Mouse (Mus musculus) neural tube, embryonic 15.5 days (tissue): ENCODE measurements around the gene Larp7. TPM values are rescaled to one million over a fixed set of nuclear protein-coding genes. Genes with fewer than 3 reads are reported as not detected.

Experiments used
- ATAC-seq: fragments of 200-750 bp; cut with Nextera tagmentation; 2 replicates; pipeline ENCODE4 v1.8.0; 2017; ENCODE audit warnings: mild to moderate bottlenecking, moderate TSS enrichment, moderate library complexity; ENCODE audit not compliant: low FRiP score
- H3K27ac ChIP-seq: fragments of 300-500 bp; sonication (generic); replicated peaks from 2 replicates; pipeline ENCODE4 v1.5.1; 2015; ENCODE audit warnings: mild to moderate bottlenecking, inconsistent platforms
- H3K27me3 ChIP-seq: fragments of 300-500 bp; sonication (generic); replicated peaks from 2 replicates; pipeline ENCODE4 v1.6.1; 2015; ENCODE audit warnings: inconsistent platforms
- H3K36me3 ChIP-seq: fragments of 300-500 bp; sonication (generic); 2 replicates; pipeline ENCODE4 v1.6.1; 2015; ENCODE audit warnings: inconsistent platforms
- H3K4me1 ChIP-seq: fragments of 300-500 bp; sonication (generic); 2 replicates; pipeline ENCODE4 v1.6.1; 2015; ENCODE audit warnings: inconsistent platforms
- H3K4me2 ChIP-seq: fragments of 300-500 bp; sonication (generic); 2 replicates; pipeline ENCODE4 v1.6.1; 2015; ENCODE audit warnings: inconsistent platforms, mild to moderate bottlenecking, moderate library complexity
- H3K4me3 ChIP-seq: fragments of 300-500 bp; sonication (generic); replicated peaks from 2 replicates; pipeline ENCODE4 v1.5.1; 2015; ENCODE audit warnings: mild to moderate bottlenecking, inconsistent platforms
- H3K9ac ChIP-seq: fragments of 300-500 bp; sonication (generic); replicated peaks from 2 replicates; pipeline ENCODE4 v1.6.1; 2015; ENCODE audit warnings: mild to moderate bottlenecking, inconsistent platforms
- H3K9me3 ChIP-seq: fragments of 300-500 bp; sonication (generic); replicated peaks from 2 replicates; pipeline ENCODE4 v1.6.1; 2016; ENCODE audit warnings: inconsistent platforms
- WGBS: fragments of 180-500 bp; shearing (Covaris S2); methylation state at CpG from one replicate; pipeline ENCODE4 v1.1.7; 2015; ENCODE audit warnings: mixed read lengths; 5-methylcytosine and 5-hydroxymethylcytosine counted together
- polyA plus RNA-seq: library from polyadenylated mRNA; unstranded; fragments of >200 nt; fragmentation: Nextera tagmentation; extraction: Ambion mirVana; gene quantifications from 2 replicates; pipeline ENCODE4 v1.2.1, GENCODE M21; 2015

Larp7 gene
- polyA plus RNA-seq, 1 experiment from 2014 or later: 26.9 TPM

DNA sequence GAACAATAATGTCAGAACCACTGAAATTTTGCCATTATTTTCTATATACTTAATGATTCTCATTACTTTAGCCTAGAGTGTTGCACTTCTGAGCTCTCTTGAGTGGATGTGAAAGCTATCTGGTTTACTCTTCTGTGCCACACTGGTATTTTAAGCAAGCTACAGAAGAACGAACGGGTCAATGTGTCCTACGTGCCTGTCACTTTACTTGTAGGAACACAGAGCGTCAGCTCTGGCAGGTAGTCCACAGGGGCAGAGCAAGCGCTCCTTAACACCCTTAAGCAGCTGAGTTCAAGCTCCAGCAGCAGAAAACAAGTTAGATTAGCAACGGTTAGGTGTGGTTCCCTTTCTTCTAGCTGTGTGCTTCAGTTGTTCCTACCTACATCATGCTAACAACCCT is 14.0 kb downstream of the Larp7 start:
- H3K4me3 ChIP-seq: no peak overlapping the region
- no peaks in the 10 kb centered on the region for H3K4me1 ChIP-seq
- H3K9ac ChIP-seq: no peak overlapping the region
- H3K27ac ChIP-seq: no peak overlapping the region
- no peaks in the 10 kb centered on the region for H3K9me3 ChIP-seq
- ATAC-seq: no peak
- WGBS: 89% methylated on average over 6 of the region's 6 CpGs
- H3K36me3 ChIP-seq: peaks cover 7% of the 10 kb centered on the region
- no peaks in the 10 kb centered on the region for H3K27me3 ChIP-seq
- H3K4me2 ChIP-seq: no peak overlapping the region

DNA sequence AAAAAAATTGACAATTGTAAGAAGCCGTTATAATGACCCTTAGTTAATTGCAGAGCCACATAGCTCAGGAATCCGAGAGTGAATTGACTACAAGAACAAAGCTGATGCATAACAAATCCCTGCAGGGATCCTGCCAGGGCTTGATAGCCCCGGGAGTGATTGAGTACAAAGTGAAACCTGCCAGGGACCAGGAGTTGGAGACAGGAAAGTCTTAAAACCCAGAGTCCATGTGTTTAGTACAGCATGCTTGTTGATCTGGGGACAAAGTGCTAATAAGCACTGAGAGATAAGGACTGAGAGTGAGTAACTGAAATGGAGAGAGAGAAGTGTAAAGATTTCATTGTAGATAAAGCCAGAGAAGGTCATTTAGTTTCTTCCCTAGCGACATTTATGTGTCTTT is 22.9 kb downstream of the Larp7 start:
- H3K9ac ChIP-seq: no peak overlapping the region
- no peaks in the 10 kb centered on the region for H3K36me3 ChIP-seq
- no peaks in the 10 kb centered on the region for H3K4me1 ChIP-seq
- H3K27me3 ChIP-seq: no peaks in the 10 kb centered on the region
- H3K4me2 ChIP-seq: no peak overlapping the region
- H3K4me3 ChIP-seq: no peak overlapping the region
- 6% methylated on average over 4 of the region's 4 CpGs for WGBS
- no peak overlapping the region for H3K27ac ChIP-seq
- no peaks in the 10 kb centered on the region for H3K9me3 ChIP-seq
- no peak for ATAC-seq

DNA sequence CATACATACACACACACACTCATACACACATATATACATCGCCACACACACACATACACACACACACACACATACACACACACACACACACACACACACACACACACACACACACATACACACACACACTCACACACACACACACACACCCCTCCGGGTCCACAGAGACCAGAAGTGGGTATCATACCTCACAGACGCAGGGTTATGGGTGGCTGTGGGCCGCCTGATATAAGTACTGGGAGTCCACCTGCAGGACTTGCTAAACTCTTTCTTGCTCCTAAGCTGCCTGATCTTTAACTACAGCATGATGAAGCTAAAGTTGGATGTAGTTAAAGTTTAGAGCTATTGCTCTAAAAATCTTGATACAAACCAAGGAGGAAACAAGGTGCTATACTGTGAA is 23.3 kb downstream of the Larp7 start:
- Histone ChIP-seq H3K4me1 (no peaks in the 10 kb centered on the region), H3K9me3 (no peaks in the 10 kb centered on the region), H3K4me3 (no peak overlapping the region), H3K9ac (no peak overlapping the region), H3K4me2 (no peak overlapping the region), H3K27ac (no peak overlapping the region), H3K27me3 (no peaks in the 10 kb centered on the region), H3K36me3 (no peaks in the 10 kb centered on the region)
- WGBS: 79% methylated on average over 4 of the region's 4 CpGs
- ATAC-seq: no peak

DNA sequence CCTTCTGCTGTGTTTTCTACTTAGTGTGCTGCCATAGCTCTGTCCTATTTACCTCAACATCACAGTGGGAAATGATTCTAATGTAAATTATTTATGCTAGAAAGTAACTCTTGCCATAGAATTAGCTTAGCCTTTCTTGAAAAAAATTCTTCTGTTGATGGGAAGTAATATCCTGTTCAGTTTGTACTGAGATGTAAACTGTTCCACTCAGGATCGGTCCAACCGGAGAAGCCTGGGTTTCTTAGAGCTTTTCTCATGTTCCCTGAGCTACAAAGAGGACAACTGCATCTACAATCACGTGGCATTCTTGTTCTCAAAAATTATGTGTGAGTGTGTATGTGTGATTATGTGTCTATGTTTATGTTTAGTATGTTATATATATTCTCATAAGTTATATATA is 23.9 kb downstream of the Larp7 start:
- Histone ChIP-seq H3K9ac (no peak overlapping the region), H3K4me3 (no peak overlapping the region), H3K9me3 (no peaks in the 10 kb centered on the region), H3K27ac (no peak overlapping the region), H3K4me2 (no peak overlapping the region), H3K27me3 (no peaks in the 10 kb centered on the region), H3K4me1 (no peaks in the 10 kb centered on the region), H3K36me3 (no peaks in the 10 kb centered on the region)
- 86% methylated on average over 3 of the region's 3 CpGs for WGBS
- ATAC-seq: no peak

DNA sequence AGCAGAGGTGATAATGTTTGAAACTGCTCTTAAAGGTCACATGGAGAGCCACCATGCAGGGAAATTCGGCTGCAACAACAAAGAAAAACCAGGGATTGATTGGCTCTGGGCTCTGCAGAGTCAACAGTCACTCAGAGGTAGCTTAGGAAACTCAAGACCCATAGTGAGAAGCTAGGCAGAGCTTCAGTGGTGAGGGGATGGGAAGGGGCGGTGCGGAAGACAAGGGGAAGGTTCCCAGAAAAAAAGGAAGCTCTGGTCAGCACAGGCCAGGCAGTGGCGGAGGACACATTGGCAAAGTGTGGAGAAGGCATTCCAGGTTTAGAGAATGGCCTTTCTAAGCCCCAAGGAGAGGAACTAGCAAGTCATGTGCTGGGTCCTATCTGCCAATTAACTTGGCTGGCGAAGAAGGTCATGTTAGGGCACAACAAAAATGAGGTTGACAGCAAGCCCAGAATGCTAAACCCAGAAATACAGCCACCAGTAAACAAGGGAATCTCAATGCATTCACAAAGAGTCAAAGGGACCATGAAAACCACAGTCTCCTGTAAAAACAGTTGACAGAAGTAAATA is 25.6 kb downstream of the Larp7 start:
- Histone ChIP-seq H3K9me3 (no peaks in the 10 kb centered on the region), H3K4me1 (no peaks in the 10 kb centered on the region), H3K4me3 (no peak overlapping the region), H3K4me2 (no peak overlapping the region), H3K36me3 (no peaks in the 10 kb centered on the region), H3K9ac (no peak overlapping the region), H3K27ac (no peak overlapping the region), H3K27me3 (no peaks in the 10 kb centered on the region)
- 73% methylated on average over 5 of the region's 5 CpGs for WGBS
- ATAC-seq: no peak

DNA sequence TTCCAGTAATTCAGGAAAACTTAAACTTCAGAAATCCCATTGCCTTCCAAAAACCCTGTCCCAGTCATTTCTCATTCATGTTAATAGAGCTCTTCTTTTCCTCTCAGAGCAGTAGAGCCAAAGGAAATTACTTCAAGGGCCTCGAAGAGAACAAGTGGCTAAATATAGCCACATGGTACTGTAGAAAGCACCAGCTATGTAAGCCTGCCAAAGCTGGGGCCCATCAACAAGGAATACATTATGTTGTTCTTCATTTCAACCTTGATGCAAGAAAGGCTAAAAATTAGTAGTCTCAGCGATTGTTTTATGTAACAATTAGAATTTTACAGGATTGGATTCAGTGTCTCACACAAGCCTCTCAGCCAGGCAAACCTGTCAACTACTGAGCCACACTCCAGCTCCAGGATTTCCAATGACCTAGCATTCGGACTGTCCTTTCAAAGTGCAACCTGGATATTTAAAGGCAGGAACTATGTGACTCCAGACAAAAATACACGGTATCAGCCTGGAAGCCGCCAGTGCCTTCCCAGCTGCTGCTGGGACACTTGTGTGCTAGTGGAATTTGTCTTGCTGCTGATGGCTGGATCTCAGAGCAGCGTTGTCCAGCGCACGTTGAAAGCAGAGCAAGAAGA is 27.8 kb downstream of the Larp7 start:
- H3K4me2 ChIP-seq: no peak overlapping the region
- H3K4me3 ChIP-seq: no peak overlapping the region
- no peaks in the 10 kb centered on the region for H3K27me3 ChIP-seq
- H3K4me1 ChIP-seq: no peaks in the 10 kb centered on the region
- WGBS: 78% methylated on average over 8 of the region's 8 CpGs
- ATAC-seq: no peak
- H3K9me3 ChIP-seq: no peaks in the 10 kb centered on the region
- H3K9ac ChIP-seq: no peak overlapping the region
- H3K27ac ChIP-seq: no peak overlapping the region
- no peaks in the 10 kb centered on the region for H3K36me3 ChIP-seq

DNA sequence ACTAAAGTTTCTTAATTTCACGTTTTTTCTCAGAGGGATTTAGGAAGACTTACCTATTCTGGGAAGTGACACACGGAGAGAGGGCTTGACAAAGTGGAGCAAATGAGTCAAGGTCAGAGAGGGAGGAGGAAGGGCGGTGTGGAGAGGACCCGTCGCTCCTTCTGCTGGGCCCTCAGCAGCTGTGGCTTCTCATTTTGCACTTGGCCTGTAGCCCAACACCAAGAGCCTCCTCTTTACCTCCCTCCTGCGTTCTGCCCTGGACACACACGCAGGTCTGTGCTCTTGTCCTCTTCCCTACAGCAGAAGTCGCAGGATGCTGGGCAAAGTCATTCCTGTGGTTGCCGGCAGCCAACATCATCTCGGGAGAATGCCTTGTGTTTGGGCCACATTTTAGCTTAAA is 32.0 kb downstream of the Larp7 start:
- Histone ChIP-seq H3K27ac (no peak overlapping the region), H3K4me1 (no peaks in the 10 kb centered on the region), H3K4me2 (no peak overlapping the region), H3K27me3 (no peaks in the 10 kb centered on the region), H3K9ac (no peak overlapping the region), H3K4me3 (no peak overlapping the region), H3K36me3 (no peaks in the 10 kb centered on the region), H3K9me3 (no peaks in the 10 kb centered on the region)
- no peak for ATAC-seq
- WGBS: 85% methylated on average over 10 of the region's 10 CpGs

DNA sequence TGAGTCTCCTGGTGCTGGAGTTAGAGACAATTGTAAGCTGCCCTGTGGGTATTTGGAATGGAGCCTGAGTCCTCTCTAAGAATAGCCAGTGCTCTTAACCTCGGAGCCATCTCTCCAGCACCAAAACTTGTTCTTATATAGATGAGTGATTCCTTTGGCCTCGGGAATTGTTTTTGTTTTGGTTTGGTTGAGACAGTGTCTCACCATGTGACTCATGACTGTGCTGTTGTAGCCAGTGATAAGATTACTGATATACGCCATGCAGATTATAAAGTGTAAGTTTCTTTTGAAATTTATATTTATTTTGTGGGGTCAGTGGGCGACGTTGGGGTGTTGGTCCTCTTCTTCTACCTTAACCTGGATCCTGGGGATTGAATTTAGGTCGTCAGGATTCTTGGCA is 32.8 kb downstream of the Larp7 start:
- no peak overlapping the region for H3K4me2 ChIP-seq
- no peaks in the 10 kb centered on the region for H3K9me3 ChIP-seq
- no peaks in the 10 kb centered on the region for H3K4me1 ChIP-seq
- H3K4me3 ChIP-seq: no peak overlapping the region
- 85% methylated on average over 6 of the region's 6 CpGs for whole genome bisulfite sequencing
- H3K27me3 ChIP-seq: no peaks in the 10 kb centered on the region
- no peak overlapping the region for H3K27ac ChIP-seq
- H3K36me3 ChIP-seq: no peaks in the 10 kb centered on the region
- ATAC-seq: no peak
- no peak overlapping the region for H3K9ac ChIP-seq

DNA sequence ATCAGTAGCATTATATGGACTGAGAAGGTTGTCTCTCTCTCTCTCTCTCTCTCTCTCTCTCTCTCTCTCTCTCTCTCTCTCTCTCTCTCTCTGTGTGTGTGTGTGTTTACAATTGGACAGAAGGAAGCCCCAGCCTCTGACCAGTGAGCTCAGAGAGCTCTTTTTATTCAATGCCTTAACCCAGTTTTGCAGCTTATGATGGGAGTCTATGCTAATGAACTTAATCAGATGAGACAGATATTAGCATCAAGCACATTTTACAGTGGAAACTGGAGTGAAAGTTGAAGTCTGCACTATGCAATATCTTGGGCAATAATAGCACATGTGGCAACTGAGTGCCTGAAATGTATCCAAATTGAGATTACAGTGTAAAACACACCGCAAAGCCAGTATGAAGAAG is 37.9 kb downstream of the Larp7 start:
- no peaks in the 10 kb centered on the region for H3K4me1 ChIP-seq
- no peak overlapping the region for H3K27ac ChIP-seq
- no peak overlapping the region for H3K9ac ChIP-seq
- H3K9me3 ChIP-seq: no peaks in the 10 kb centered on the region
- no peaks in the 10 kb centered on the region for H3K36me3 ChIP-seq
- H3K4me2 ChIP-seq: no peak overlapping the region
- no peaks in the 10 kb centered on the region for H3K27me3 ChIP-seq
- no peak overlapping the region for H3K4me3 ChIP-seq
- ATAC-seq: no peak
- WGBS: 84% methylated on average over 1 of the region's 1 CpGs

DNA sequence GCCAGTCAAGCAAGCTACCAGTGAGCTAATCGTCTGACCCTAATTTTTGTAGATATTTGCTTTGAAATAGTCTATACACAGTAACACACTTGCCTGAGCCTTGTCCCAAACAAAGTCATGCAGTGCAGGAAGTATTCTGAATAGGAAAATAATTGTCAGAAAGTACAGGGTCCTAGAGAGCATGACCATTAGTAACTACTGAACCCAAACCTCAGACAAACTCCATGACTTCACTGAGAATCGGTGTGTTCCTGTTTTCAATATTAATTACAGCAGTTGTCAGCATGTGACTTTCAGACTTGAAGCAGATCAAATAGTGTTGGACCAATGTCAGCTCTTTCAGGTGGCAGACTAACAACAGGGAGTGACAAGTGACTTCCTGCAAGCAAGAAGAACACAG is 39.5 kb downstream of the Larp7 start:
- Histone ChIP-seq H3K4me3 (no peak overlapping the region), H3K4me2 (no peak overlapping the region), H3K27me3 (no peaks in the 10 kb centered on the region), H3K4me1 (no peaks in the 10 kb centered on the region), H3K27ac (no peak overlapping the region), H3K9ac (no peak overlapping the region), H3K36me3 (no peaks in the 10 kb centered on the region), H3K9me3 (no peaks in the 10 kb centered on the region)
- WGBS: 81% methylated on average over 2 of the region's 2 CpGs
- no peak for ATAC-seq

DNA sequence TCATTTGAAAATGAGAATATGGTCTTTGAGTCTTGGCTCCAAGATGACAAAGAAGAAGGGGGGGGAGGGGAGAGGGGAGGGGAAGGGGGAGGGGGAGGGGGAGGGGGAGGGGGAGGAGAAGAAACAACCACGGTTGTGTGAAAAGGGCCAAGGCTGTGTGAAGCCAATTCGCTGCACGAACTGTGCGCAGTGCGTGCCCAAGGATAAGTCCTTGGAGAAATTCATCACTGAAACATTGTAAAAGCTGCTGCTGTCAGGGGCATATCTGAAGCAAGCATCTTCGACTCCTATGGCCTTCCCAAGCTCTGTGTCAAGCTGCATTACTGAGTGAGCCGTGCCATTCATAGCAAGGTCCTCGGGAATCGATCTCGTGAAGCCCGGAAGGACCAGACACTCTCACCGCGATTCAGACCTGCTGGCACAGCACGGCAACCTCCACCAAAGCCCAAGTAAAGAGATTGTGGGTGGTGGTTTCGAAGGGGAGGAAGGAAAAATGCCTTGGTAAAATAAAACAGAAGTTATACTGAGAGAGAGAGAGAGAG is 40.3 kb downstream of the Larp7 start:
- H3K9ac ChIP-seq: no peak overlapping the region
- no peaks in the 10 kb centered on the region for H3K4me1 ChIP-seq
- WGBS: 73% methylated on average over 15 of the region's 15 CpGs
- H3K36me3 ChIP-seq: no peaks in the 10 kb centered on the region
- H3K9me3 ChIP-seq: no peaks in the 10 kb centered on the region
- H3K27me3 ChIP-seq: no peaks in the 10 kb centered on the region
- no peak overlapping the region for H3K4me3 ChIP-seq
- H3K27ac ChIP-seq: no peak overlapping the region
- H3K4me2 ChIP-seq: no peak overlapping the region
- ATAC-seq: no peak

DNA sequence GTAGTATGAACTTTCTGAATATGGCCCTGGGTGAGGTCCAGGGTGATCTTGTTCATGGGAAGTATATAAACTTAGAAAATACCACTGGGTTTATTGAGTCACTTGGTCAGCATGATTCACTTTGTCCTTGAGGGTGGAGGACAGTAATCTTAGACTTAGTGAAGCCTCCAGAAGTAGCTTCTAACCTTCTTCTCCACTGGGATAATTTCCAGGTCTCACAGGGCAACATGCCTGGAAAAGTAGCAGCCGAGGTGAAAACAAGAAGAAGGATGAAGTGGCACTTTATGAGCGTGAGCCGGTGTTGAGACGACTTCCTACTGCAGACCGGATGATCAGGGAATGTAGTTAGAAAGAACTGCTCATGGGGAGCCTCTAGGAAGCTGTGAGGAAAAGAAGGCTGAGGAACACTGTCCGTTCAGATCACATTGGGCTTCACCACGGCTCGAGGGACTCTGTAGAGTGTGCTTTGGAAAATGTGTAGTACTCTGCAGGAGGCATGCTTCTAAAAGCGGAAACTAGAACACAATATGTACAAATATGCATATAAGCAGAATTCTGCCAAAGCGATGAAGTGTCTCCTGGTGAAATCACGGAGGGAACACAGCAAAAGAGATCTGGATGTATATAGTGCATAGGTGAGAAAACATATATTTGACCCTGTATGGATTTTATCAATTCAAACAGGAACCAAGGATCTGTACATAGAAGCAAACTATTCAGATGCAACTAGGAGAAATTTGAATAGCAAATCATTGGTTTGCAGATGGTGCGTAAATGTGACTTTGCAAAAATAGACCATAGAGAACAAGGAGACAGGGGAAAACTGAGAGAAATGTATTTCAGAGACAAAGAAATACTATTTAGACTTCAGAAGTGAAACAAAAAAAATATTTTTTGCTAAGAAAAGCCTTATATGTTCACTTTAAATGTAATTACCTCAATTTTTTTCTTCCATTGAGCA is 41.1 kb downstream of the Larp7 start:
- no peak overlapping the region for H3K27ac ChIP-seq
- no peaks in the 10 kb centered on the region for H3K27me3 ChIP-seq
- no peaks in the 10 kb centered on the region for H3K9me3 ChIP-seq
- no peaks in the 10 kb centered on the region for H3K4me1 ChIP-seq
- no peak for ATAC-seq
- no peak overlapping the region for H3K4me2 ChIP-seq
- 83% methylated on average over 12 of the region's 12 CpGs for WGBS
- H3K9ac ChIP-seq: no peak overlapping the region
- no peak overlapping the region for H3K4me3 ChIP-seq
- no peaks in the 10 kb centered on the region for H3K36me3 ChIP-seq
